Mouse (Mus musculus): ENCODE measurements around the gene Radil.

The Radil gene

DNA sequence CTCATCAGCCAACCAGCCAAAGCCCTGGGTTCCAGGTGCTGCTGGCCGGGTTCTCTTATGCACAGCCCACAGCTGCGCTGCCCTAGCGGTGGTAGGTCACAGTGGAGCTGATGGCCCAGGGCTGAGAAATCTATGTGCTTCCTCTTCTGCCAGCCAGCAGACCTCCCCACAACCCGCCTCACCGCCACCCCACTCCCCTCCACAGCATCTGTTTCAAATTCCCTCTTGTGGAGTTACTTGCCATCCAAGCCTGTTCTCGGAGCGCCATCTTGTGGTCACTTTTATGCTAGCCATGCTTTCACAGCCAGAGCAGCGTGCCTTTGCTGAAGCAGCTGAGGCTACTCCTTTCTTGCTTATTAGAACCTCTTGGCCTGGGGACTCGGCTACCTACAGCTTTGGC, 102.8 kb downstream of the Radil start:
- DNase-seq (ENCODE audit: low read depth): peak; percentile 89

DNA sequence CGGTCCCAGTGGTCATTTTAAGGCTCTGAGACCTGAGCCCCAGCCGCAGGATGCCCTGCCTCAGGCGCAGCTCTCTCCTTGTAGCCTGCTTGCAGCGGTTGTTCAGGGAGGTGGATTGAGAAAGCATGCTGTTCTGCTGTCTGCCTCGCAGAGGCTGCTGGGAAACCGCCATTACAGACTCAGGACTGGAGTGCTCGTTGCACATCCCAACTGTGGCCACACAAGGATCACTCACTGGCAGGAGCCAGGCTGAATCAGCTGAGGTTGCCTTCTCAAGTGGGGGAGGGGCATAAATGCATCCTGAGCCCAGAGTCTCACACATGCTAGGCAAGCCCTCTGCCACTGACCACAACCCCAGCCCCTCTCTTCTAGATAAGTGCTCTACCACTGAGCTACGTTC, 105.2 kb downstream of the Radil start:
- no peak for DNase-seq (ENCODE audit: low read depth)

DNA sequence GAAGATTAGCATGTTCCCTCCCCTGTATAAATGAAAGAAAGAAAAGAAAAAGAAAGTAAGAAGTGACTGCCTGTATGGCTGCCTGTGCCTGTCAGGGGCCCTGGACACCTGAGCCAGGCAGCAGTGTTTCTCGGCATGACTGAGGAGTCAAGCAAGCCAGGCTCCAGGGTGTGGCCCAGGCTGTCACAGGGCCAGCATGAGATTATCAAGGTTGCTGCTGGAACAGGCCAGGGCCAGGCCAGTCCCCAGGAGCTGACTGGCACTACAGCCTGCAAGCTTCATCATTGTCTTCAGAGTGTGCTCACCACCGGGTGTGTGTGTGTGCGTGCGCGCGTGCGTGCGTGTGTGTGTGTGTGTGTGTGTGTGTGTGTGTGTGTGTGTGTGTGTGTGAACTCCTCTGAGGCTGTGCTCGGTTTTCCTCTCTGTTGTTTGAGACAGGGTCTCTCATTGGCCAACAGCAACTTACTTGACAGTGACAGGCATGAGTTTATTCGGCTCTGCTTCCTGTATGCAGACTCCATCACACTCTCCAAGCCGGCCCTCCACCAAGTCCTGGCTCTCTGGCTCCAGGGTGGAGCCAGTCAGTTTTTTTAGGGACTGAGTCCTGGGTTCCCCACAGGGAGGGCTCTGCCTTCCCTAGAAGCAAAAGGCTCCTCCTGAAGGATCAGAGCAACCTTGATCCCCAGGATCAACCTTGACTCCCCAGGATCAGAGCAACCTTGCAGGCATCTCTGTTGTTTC, 105.9 kb downstream of the Radil start:
- DNase-seq (ENCODE audit: low read depth): no peak

DNA sequence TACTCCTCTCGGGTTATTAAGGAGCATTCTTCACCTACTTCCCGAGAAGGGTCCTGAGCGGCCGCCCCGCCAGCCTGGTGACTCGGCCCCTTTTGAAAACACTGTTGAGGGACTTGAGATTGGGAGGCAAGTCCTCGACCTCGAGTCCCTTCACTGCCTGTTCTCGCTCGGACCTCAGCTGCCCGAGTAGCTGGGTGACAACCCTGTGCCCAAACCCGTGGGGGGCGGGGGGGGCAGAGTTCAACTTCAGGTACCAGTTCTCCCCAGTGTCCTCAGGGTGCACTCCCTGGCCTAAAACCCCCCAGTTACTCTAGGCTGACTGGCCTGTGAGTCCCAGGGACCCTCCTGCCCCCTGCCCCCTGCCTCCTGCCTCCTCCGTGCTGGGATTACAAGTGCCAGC, 106.9 kb downstream of the Radil start:
- DNase-seq (ENCODE audit: low read depth): no peak

DNA sequence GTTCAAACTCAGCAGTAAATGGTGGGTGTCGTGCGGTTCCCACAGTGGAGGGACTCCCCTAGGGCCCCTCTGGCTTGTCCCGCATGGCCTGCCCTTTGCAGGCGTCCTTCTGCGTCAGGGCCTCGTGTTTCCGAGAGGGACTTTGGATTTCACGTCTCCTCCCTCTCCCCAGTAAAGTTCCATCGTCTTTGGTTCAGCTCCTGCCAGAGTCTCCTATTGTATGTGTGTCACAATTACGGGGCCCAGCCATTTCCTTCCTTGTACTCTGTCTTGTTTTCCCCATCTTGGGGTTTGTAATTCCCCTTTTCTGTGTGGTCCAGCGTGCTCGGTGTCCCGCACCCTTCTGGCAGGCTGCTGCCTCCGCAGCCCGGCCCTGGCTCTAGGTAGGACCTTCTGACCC, 107.4 kb downstream of the Radil start:
- DNase-seq (ENCODE audit: low read depth): no peak

DNA sequence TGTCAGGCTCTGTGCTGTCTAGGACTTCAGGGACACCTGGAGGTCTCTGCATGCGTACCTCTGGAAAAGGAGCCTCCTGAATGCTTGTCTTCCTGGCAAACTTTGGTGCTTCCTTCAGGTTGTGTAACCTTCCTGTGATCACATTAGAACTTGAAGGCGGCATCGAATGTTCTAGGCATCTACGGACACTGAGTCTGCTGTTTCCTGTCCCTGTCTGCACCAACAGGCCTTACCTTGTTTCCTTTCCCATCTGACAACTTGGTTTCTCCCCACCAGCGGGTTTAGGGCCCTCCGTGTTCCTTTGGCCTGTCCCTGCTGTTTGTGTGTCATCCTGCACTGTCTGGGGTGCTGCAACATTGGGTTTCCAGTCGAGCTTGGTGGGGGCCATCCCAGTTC, 108.9 kb downstream of the Radil start:
- no peak for DNase-seq (ENCODE audit: low read depth)

DNA sequence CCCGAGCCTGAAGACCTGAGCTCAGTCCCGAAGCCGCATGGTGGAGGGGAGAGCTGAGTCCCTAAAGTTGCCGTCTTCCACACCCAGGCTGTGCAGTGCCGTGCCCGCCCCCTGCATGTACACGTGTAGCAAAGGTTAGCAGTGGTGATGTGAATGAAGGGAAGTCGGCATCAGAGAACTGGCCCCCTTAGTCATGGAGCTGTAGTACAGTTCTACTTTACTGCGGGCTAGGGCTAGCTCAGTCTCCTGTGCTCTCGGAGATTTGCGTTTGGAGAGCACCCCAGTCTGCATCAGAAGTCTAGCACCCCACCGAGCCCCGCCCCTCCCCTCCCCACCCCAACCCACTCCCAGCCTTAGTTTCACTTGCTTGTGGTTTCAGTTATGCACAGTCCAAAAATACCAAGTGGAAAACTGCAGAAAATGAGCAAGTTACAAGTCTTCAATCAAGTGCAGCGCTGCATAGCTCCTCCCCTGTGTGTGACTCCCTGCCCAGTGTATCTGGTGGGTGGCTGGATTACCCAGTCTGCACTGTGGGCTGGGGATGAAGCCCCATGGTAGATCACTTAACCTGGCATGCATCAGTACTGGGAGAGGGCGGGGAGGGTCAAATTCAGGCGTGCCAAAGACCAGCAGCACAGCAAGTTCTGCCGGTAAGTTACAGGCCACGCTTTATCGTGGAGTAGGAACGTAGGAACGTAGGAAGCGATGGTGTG, 109.4 kb downstream of the Radil start:
- peak; percentile 73 for DNase-seq (ENCODE audit: low read depth)

DNA sequence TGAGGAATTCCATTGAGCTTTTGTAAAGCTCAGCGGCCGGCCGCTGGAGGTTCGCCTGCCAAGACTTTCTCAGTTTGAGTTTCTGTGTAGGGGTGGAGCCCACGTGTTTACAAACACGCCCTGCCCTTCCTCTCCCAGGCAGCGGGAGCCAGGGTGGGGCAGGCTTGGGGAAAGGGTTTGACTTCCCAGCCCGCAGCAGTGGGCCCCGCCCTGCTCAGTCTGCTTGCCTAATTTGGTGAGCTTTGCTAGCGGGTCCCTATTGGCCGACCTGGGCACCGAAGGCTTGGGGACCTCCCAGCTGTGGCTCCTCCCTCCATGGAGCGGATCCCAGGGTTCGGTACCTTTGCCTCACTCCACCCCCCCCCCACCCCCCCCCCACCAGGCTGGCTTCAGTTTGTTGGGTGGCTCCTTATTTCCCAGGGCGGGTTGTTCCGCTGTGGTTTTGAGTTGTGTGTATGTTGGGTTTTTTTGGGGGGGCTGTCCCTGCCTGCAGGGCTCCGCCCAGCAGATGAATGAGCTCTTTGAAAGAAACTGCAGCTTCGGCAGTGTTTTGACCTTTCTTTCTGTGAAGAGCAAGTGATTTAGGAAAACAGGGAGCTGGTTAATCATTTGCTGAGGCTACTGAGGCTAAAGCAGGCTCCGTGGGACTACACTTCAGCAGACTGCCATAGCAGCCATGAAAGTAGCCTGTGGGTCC, 110.3 kb downstream of the Radil start:
- DNase-seq (ENCODE audit: low read depth): peak; percentile 98

DNA sequence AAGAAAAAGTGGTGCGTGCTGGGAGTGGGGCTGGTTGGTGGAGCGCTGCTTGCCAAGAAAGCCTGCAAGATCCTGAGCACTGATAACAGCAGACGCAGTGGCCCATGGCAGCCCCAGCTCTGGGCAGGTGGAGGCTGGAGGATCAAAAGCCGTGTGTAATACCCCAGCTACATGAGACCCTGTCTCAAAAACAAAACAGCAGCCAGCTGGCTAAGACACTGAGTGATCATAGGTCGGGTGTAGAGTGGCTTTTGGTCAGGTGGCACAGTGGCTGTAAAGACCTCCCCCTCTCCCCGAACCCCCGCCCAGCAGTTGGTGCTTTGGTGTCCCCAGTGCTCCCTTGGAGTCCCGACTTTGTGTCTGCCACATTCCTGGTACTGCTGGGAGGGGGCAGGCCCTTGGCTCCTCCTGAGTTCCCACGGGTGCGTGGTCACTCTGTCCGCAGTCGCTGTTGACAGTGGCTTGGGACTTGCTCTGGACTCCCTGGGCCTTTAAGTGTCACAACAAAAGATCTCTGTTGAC, 110.9 kb downstream of the Radil start:
- no peak for DNase-seq (ENCODE audit: low read depth)

DNA sequence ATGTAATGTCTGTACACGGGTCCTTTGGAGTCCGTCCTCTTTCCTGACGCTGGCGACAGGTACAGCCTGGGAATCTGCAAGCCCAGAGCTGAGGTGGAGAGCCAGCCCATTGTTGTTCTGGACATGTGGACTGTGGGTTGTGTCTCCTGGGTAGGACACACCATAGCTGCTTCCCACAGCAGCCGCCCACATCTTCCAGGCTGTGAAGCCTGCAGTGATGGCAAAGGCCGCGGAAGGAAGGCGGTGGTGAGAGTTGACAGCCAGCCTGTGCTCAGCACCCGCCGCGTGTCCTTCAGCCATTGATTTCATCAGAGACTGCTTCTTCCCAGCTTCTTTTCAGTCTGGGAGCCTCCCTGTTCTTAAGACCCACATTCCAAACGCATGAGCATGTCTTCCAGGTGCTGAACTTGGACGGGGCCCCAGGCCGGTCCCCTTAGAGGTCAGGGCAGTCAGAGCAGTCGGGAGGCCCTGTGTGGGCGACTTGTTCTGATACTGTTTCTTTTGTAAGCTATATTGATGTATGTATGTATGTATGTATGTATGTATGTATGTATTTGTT, 112.4 kb downstream of the Radil start:
- DNase-seq (ENCODE audit: low read depth): no peak

DNA sequence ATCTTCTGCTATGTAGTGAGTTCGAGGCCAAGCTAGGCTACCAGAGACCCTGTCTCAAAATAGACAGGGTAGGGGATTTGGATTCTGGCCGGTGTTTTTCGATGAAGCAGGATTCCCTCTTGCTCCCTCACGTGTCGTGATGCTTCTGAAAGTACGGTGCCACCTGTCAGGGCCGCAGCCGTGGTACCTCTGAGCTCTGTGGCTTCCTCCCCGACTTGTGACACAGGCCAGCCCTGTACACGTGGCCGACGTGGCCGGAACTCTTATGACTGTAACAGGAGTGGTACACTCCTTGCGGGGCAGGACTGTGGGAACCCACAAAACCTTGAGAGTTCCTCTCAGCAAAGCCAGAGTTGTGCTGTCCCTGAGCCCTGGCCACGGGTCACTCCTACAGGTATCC, 115.2 kb downstream of the Radil start:
- DNase-seq (ENCODE audit: low read depth): no peak
